Mouse (Mus musculus) T-cell, adult 66 days (primary cell): ENCODE data around the gene Gm14214. TPM values are rescaled to one million over a fixed set of nuclear protein-coding genes. Genes with fewer than 3 reads are reported as not detected.

Experiments
- total RNA-seq, 2 experiments: library from RNA; stranded (reverse); gene quantifications; 3 replicates in 1 of 2; 4 replicates in 1 of 2; pipeline ENCODE4 v1.2.4; 2023

The Gm14214 gene
- total RNA-seq: not detected

DNA sequence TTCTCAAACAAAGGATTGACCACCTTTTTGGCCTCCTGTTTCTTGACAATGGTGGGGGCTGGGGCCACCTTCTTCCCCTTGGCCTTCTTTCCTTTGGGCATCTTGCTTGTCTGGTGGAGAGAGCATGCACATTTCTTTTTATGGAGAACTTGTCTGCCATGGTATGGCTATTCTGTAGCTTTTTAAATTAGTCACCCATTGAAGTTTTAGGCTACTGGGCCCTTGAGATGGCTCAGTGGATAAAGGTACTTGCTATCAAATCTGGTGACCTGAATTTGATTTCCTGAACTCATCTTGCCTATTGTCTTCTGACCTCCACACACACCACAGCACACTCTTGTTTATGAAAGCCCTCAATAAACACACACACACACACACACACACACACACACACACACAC, at the start of gene Gm14214:
Gm14214 (minus strand) TSS at position 101 of the 400 bp plus-strand sequence.

DNA sequence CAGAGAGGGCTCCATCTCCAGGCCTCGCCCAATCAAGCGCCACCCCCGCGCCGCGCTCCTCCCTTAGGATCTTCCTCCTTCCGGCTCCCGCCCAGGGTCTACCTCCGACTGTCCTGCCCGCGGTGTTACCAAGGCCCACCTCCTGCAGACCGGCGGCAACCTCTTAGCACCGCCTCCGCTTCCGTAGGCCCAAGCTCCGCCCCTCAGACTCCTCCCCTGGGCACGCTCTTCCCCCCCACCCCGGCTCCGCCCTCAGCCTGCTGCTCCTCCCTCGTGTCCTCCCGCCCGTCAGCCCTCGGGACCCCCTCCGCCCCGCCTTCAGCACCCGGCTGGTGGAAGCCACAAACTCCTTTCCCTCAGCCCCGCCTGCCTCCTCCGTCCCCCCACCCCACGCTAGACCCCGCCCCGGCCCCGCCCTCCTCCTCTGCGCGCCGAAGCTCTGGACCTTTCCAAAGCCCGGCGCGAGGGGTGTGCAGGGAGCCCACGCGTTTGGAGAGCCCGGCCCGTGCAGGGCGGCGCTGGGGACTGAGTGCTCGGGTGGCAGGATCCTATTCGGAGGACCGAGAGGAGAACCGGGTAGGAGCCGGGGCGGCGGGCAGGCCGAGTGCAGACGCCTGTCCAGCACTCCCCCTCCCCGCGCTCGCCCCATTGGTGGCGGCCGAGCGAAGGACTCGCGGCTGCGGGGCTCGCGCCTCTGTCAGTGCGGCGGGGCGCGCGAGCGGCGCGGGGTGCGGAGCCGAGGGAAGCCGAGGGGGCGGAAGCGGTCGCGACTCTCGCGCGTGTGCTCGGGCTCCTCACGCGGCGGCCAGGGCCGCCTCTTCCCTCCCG, 21.0 kb upstream of the Gm14214 start, which contains the start of the genes Raly and a:
Raly (plus strand) TSS at position 441 of the 828 bp plus-strand sequence.
a (plus strand) TSS at position 747 of the 828 bp plus-strand sequence.

Other genes starting within 250 kb of the Gm14214 start
- gene 1700003F12Rik, start 222.9 kb downstream of the Gm14214 start, total RNA-seq: 1 to 10 TPM; 1.8 to 3.5 TPM
- 1 to 10 TPM; 1.1 to 2.8 TPM for gene Actl10, start 218.3 kb downstream of the Gm14214 start, total RNA-seq
- under 1 TPM; 0.86 to 0.96 TPM for gene Necab3, start 211.1 kb downstream of the Gm14214 start, total RNA-seq
- 1 to 10 TPM; 1.6 to 4.3 TPM for gene E2f1, start 200.1 kb downstream of the Gm14214 start, total RNA-seq
- 10 to 100 TPM in 1 of 2 experiments, 1 to 10 TPM in 1; 8.7 to 11.1 TPM for gene Pxmp4, start 166.3 kb downstream of the Gm14214 start, total RNA-seq
- gene Zfp341, start 156.7 kb downstream of the Gm14214 start, total RNA-seq: 1 to 10 TPM; 7.7 to 7.8 TPM
- 1 to 10 TPM; 1.3 to 1.8 TPM for gene 4930519P11Rik, start 156.6 kb downstream of the Gm14214 start, total RNA-seq
- 100 to 1,000 TPM; 151 to 184 TPM for gene Chmp4b, start 118.3 kb downstream of the Gm14214 start, total RNA-seq
- 100 to 1,000 TPM; 249 to 254 TPM for gene Raly, start 21.1 kb upstream of the Gm14214 start, total RNA-seq
- not detected for gene a, start 21.4 kb upstream of the Gm14214 start, total RNA-seq
- 100 to 1,000 TPM in 1 of 2 experiments, 10 to 100 TPM in 1; 92.9 to 101 TPM for gene Eif2s2, start 122.9 kb upstream of the Gm14214 start, total RNA-seq
- not detected for gene Gm14226, start 248.2 kb upstream of the Gm14214 start, total RNA-seq